Mouse (Mus musculus) heart, embryonic 13.5 days (tissue): ENCODE results near the gene 9930022D16Rik. TPM values are rescaled to one million over a fixed set of nuclear protein-coding genes. Genes with fewer than 3 reads are reported as not detected.

ENCODE experiments used
- ATAC-seq: fragments of 200-750 bp; cut with Nextera tagmentation; 2 replicates; pipeline ENCODE4 v1.8.0; 2017; ENCODE audit warnings: moderate TSS enrichment; ENCODE audit not compliant: insufficient number of reproducible peaks, low FRiP score, low TSS enrichment; ENCODE audit errors: extremely low read depth
- H3K27ac ChIP-seq: fragments of 300-500 bp; sonication (generic); replicated peaks from 2 replicates; pipeline ENCODE4 v1.5.1; 2015; ENCODE audit warnings: moderate library complexity, mild to moderate bottlenecking, inconsistent platforms
- H3K27me3 ChIP-seq: fragments of 300-500 bp; sonication (generic); replicated peaks from 2 replicates; pipeline ENCODE4 v1.6.1; 2015; ENCODE audit warnings: mild to moderate bottlenecking, inconsistent platforms
- H3K36me3 ChIP-seq: fragments of 300-500 bp; sonication (generic); 2 replicates; pipeline ENCODE4 v1.6.1; 2015; ENCODE audit warnings: mild to moderate bottlenecking, inconsistent platforms
- H3K4me1 ChIP-seq: fragments of 300-500 bp; sonication (generic); 2 replicates; pipeline ENCODE4 v1.6.1; 2015; ENCODE audit warnings: inconsistent platforms
- H3K4me2 ChIP-seq: fragments of 300-500 bp; sonication (generic); 2 replicates; pipeline ENCODE4 v1.6.1; 2015; ENCODE audit warnings: inconsistent platforms, mild to moderate bottlenecking, moderate library complexity
- H3K4me3 ChIP-seq: fragments of 300-500 bp; sonication (generic); 2 replicates; pipeline ENCODE4 v1.5.1; 2015; ENCODE audit warnings: moderate library complexity, mild to moderate bottlenecking, inconsistent platforms
- H3K9ac ChIP-seq: fragments of 300-500 bp; sonication (generic); 2 replicates; pipeline ENCODE4 v1.6.1; 2015; ENCODE audit warnings: inconsistent platforms, mild to moderate bottlenecking, moderate library complexity
- H3K9me3 ChIP-seq: fragments of 300-500 bp; sonication (generic); 2 replicates; pipeline ENCODE4 v1.6.1; 2016; ENCODE audit warnings: inconsistent platforms
- WGBS: fragments of 180-500 bp; shearing (Covaris S2); methylation state at CpG from one replicate; pipeline ENCODE4 v1.1.7; 2015; ENCODE audit warnings: mixed read lengths; 5-methylcytosine and 5-hydroxymethylcytosine counted together
- polyA plus RNA-seq: library from polyadenylated mRNA; unstranded; fragments of >200 nt; fragmentation: Nextera tagmentation; extraction: Ambion mirVana; gene quantifications from 2 replicates; pipeline ENCODE4 v1.2.1, GENCODE M21; 2015

9930022D16Rik gene
- polyA plus RNA-seq, result 0.05 TPM in 1 of 2 replicates, not detected in the other

DNA sequence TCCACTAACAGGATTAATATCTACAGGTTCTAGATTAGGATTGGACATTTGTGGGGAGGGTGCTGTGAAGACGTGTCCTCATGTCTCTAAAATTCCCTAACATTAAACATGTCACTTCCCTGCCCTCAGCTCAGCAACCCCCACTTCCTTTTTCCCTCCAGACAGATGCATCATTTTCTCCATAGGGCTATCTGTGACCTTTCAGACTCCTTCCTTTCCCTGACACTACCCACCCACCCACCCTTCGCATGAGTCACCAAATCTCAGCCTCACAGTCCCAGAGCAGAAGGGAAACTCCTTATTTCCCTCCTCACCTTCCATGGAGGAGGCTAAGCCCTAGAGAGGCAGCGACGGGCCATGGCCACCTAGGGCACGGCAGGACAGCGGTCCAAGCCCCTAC lies at the start of gene 9930022D16Rik:
9930022D16Rik (plus strand) TSS at position 301 of the 400 bp plus-strand sequence.
- H3K36me3 ChIP-seq, result no peaks in the 10 kb centered on the region
- H3K4me1 ChIP-seq, result no peaks in the 10 kb centered on the region
- no peak within 1 kb of the TSS for H3K9ac ChIP-seq
- no peak within 1 kb of the TSS for H3K27ac ChIP-seq
- H3K4me3 ChIP-seq, result no peak within 1 kb of the TSS
- WGBS, result 60% methylated on average over 6 of the region's 6 CpGs
- H3K4me2 ChIP-seq, result no peak within 1 kb of the TSS
- peaks cover 5% of the 10 kb centered on the region; the same call in 1 of the 2 replicates for H3K9me3 ChIP-seq
- no peaks in the 10 kb centered on the region for H3K27me3 ChIP-seq
- ATAC-seq, result no peak

- Histone ChIP-seq H3K4me2 (peak overlapping the region; percentile 79), H3K27me3 (no peaks in the 10 kb centered on the region), H3K4me3 (peak overlapping the region; percentile 99), H3K27ac (no peak overlapping the region), H3K9ac (peak overlapping the region; percentile 98), H3K9me3 (no peaks in the 10 kb centered on the region), H3K36me3 (peaks cover 36% of the 10 kb centered on the region), H3K4me1 (peaks cover 70% of the 10 kb centered on the region)
- WGBS, result 66% methylated on average over 2 of the region's 2 CpGs
- ATAC-seq, result no peak
Measured at GRCm38 (mm10) chr11:109364337-109364736, 49.4 kb upstream of the 9930022D16Rik start.

DNA sequence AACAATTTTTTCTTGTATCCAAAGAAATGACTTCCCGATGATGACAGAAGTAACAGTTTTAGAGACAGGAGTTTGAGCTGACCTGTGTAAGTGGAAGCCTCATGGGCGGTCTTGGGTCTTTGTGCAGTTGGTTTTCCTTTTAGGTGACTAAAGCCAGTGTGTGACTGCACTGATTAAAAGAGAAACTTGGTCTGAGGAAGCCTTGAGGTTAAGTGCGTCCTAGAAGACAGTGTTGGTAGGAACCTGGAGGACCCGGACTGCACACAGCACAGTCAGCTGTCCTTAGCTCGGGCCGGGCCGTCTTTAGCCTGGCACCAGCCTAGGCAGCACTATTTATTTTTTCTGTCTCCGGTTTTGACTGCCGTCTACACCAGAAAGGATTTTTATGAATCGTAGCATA lies 48.8 kb upstream of the 9930022D16Rik start:
- WGBS, result 77% methylated on average over 10 of the region's 10 CpGs
- Histone ChIP-seq H3K27ac (no peak overlapping the region), H3K9ac (peak overlapping the region; percentile 98), H3K27me3 (no peaks in the 10 kb centered on the region), H3K4me3 (peak overlapping the region; percentile 99), H3K4me1 (peaks cover 73% of the 10 kb centered on the region), H3K4me2 (peak overlapping the region; percentile 79), H3K9me3 (no peaks in the 10 kb centered on the region), H3K36me3 (peaks cover 41% of the 10 kb centered on the region)
- ATAC-seq, result no peak

- H3K9ac ChIP-seq, result no peak overlapping the region; the same call in 1 of the 2 replicates
- no peak for ATAC-seq
- H3K27me3 ChIP-seq, result no peaks in the 10 kb centered on the region
- no peaks in the 10 kb centered on the region for H3K9me3 ChIP-seq
- H3K4me1 ChIP-seq, result peaks cover 81% of the 10 kb centered on the region
- H3K27ac ChIP-seq, result no peak overlapping the region
- peak overlapping the region; percentile 79; the same call in 1 of the 2 replicates for H3K4me2 ChIP-seq
- no peak overlapping the region for H3K4me3 ChIP-seq
- WGBS, result 90% methylated on average over 5 of the region's 5 CpGs
- peaks cover 44% of the 10 kb centered on the region for H3K36me3 ChIP-seq
Measured at GRCm38 (mm10) chr11:109365818-109366217, 47.9 kb upstream of the 9930022D16Rik start.

DNA sequence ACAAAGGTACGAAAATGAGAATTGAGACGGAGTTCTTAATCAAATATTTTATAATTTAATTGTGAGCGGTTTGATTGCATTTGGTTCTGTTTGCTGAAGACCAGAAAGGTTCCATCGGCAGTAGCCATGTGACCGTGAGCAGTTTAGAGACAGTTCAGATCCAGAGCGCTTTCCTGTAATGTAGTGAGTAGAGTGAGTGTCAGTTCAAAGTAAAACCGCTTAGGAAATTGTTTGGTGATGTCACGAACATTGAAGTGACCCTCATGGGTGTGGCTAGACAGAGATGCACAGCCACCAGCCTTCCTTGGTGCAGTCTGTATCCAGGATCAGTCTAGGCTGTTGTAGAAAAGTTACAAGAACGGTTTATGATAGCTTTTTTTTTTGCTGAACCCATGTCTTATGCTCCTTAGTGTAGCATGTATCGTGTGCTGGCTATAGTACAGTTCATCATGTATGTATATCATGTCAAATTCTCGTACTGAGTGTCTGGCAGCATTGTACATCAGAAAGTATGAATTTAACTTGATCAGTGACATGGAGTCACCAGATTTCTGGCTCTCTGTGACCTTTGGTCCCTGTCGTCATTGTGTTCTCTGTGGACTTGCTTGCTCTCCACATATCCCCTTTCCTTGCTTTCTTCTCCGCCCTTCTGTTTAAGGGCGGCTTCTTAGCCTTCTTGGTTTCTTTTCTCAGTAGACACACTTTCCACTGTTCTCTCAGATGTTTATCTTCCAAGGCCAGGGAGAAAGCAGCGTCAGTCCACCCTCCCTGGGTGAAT lies 46.7 kb upstream of the 9930022D16Rik start:
- no peak overlapping the region for H3K4me3 ChIP-seq
- peaks cover 44% of the 10 kb centered on the region for H3K36me3 ChIP-seq
- H3K27me3 ChIP-seq, result no peaks in the 10 kb centered on the region
- ATAC-seq, result no peak
- no peaks in the 10 kb centered on the region for H3K9me3 ChIP-seq
- H3K27ac ChIP-seq, result no peak overlapping the region
- no peak overlapping the region; the same call in 1 of the 2 replicates for H3K4me2 ChIP-seq
- no peak overlapping the region for H3K9ac ChIP-seq
- 73% methylated on average over 15 of the region's 15 CpGs for WGBS
- peaks cover 82% of the 10 kb centered on the region for H3K4me1 ChIP-seq

DNA sequence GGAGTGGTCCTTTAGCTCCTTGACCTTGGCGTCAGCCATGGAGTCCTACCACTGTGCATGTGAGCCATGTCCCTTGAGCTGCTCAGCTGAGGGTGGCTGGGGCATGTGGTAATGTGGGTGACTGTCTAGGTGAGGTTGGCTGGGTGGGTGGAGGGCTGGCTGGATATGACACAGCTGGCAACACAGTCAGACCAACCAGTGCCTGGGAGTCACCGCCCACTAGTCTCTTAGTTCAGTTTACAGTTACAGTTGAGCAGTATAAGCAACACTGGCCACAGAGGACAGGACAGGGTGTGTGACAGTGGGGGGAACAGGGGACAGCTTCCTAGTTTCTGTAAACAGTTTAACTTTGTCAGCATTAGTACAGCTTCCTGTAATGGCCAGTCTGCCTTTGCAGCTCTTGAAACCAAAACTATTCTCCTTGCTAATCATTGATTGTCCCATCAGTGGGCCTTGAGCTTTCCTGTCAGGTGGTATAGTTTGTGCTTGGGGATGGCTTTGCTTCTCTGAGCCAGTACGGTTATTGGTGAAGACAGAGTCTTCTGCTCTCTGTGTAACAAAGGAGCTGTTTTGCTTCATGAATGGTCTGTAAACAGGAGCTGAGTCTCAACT lies 44.6 kb upstream of the 9930022D16Rik start:
- 75% methylated on average over 3 of the region's 3 CpGs for WGBS
- ATAC-seq, result no peak
- Histone ChIP-seq H3K9ac (no peak overlapping the region), H3K27ac (no peak overlapping the region), H3K9me3 (no peaks in the 10 kb centered on the region), H3K4me3 (no peak overlapping the region), H3K4me2 (no peak overlapping the region), H3K4me1 (peaks cover 78% of the 10 kb centered on the region), H3K36me3 (peaks cover 53% of the 10 kb centered on the region), H3K27me3 (no peaks in the 10 kb centered on the region)

DNA sequence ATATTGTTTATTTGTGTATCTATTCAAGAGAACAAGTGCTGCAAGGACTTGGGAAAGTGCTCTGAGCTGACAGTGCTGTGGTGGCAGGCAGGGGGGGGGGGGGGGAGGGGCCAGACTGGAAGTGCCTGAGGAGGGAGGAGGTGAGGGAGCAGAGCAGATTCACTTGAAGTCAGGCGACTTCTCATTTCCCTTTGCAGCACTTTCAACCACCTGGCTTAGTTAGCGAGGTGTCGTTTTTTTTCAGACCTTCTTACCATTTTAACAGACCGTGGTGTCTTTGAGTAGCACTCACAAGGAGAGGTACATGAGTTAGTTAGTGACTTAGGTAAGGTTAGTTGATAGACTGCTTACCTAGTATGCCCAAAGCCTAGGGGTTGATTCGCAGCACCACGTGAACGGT lies 38.3 kb upstream of the 9930022D16Rik start:
- Histone ChIP-seq H3K4me3 (no peak overlapping the region), H3K4me2 (no peak overlapping the region), H3K27me3 (no peaks in the 10 kb centered on the region), H3K9ac (no peak overlapping the region), H3K27ac (no peak overlapping the region), H3K36me3 (peaks cover 15% of the 10 kb centered on the region), H3K9me3 (no peaks in the 10 kb centered on the region), H3K4me1 (peaks cover 60% of the 10 kb centered on the region)
- no peak for ATAC-seq
- 72% methylated on average over 7 of the region's 7 CpGs for WGBS

DNA sequence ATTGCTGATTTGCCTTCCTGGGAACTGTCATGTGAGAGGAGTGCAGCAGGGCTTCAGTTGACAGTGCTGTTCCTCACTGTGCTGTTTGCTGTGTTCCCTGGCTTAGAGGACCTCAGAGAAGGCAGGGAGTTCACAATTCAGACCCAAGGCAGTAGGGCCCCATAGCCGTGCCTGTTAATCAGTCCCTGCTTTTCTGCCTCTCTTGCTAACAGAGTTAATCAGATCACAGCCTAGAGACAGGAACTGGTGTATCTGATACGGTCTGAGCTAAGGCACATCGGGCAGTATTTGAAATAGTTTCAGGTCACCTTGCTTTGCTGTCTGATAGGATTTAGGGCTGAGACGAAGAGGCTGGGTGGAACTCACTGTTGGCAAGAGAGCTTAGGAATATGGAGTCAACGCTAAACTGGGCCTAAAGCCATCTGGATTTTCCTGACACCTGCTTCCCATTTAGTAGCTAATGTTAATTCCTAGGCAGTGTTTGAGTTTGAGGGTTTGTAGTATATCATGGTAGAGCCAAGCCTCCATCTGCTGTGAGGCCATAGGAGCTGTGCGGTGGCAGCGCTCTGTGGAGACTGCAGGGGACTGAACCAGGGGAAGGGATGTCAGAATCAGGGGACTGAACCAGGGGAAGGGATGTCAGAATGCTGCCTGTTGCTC lies 37.1 kb upstream of the 9930022D16Rik start:
- Histone ChIP-seq H3K9me3 (no peaks in the 10 kb centered on the region), H3K9ac (peak overlapping the region; percentile 59), H3K4me1 (peaks cover 55% of the 10 kb centered on the region), H3K27ac (peak overlapping the region; percentile 53), H3K27me3 (no peaks in the 10 kb centered on the region), H3K36me3 (peaks cover 13% of the 10 kb centered on the region), H3K4me2 (no peak overlapping the region; the same call in 1 of the 2 replicates), H3K4me3 (no peak overlapping the region)
- ATAC-seq, result no peak
- 34% methylated on average over 7 of the region's 7 CpGs for WGBS

DNA sequence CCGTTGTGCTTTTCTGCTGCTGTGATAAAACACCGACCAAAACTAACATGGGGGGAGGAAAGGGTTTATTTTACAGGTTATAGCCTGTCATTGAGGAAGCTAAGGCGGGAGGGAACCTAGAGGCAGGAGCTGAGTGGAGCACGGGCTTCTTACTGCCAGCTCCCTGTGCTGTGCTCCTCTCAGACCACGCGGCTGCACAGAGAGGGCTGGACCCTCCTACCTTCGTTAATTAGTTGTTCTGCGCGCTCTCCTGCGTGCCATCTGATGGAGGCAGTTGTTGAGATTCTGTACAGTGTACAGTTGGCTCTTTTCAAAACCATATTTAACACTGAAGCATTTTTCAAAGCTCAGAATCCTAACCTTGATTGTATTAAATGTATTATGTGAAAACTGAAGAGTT lies 36.2 kb upstream of the 9930022D16Rik start:
- H3K4me3 ChIP-seq, result no peak overlapping the region
- peaks cover 13% of the 10 kb centered on the region for H3K36me3 ChIP-seq
- no peaks in the 10 kb centered on the region for H3K9me3 ChIP-seq
- WGBS, result 49% methylated on average over 10 of the region's 10 CpGs
- H3K27me3 ChIP-seq, result no peaks in the 10 kb centered on the region
- H3K4me2 ChIP-seq, result no peak overlapping the region
- ATAC-seq, result no peak
- no peak overlapping the region for H3K27ac ChIP-seq
- H3K4me1 ChIP-seq, result peaks cover 55% of the 10 kb centered on the region
- H3K9ac ChIP-seq, result 0 out of 2 replicates have a peak overlapping the region, but pooled peaks have one; percentile 16

DNA sequence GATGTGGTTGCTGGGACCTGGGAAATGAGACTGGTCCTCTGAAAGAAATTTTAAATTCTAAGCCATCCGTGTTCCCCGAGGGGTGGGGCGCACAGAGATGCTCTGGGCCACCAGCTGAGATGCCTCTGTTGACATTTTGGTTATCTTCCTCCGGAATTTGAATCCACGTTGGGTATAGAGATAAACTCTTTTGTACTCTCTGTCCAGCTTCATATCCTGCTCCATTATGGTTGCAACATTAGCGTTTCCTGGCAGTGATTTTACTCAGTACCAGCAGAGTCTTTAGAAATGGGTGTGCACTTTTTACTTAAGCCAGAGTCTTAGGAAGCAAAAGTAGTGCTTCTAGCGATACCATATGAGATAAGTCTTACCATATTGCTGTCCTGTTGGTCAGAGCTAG lies 35.7 kb upstream of the 9930022D16Rik start:
- WGBS, result 47% methylated on average over 7 of the region's 7 CpGs
- no peak overlapping the region for H3K9ac ChIP-seq
- peaks cover 59% of the 10 kb centered on the region for H3K4me1 ChIP-seq
- no peaks in the 10 kb centered on the region for H3K9me3 ChIP-seq
- H3K27ac ChIP-seq, result no peak overlapping the region
- ATAC-seq, result no peak
- no peak overlapping the region for H3K4me3 ChIP-seq
- H3K4me2 ChIP-seq, result no peak overlapping the region
- H3K27me3 ChIP-seq, result no peaks in the 10 kb centered on the region
- peaks cover 13% of the 10 kb centered on the region for H3K36me3 ChIP-seq

GRCm38 (mm10) chr11:109380662-109381061 lies 33.1 kb upstream of the 9930022D16Rik start:
- H3K4me3 ChIP-seq, result no peak overlapping the region
- H3K27ac ChIP-seq, result no peak overlapping the region
- H3K9me3 ChIP-seq, result no peaks in the 10 kb centered on the region
- no peaks in the 10 kb centered on the region for H3K36me3 ChIP-seq
- no peaks in the 10 kb centered on the region for H3K27me3 ChIP-seq
- H3K9ac ChIP-seq, result no peak overlapping the region
- no peak for ATAC-seq
- H3K4me2 ChIP-seq, result no peak overlapping the region
- 67% methylated on average over 5 of the region's 5 CpGs for WGBS
- peaks cover 60% of the 10 kb centered on the region for H3K4me1 ChIP-seq
